Mouse (Mus musculus): ENCODE data around the gene Rfxap.

Gene Rfxap

DNA sequence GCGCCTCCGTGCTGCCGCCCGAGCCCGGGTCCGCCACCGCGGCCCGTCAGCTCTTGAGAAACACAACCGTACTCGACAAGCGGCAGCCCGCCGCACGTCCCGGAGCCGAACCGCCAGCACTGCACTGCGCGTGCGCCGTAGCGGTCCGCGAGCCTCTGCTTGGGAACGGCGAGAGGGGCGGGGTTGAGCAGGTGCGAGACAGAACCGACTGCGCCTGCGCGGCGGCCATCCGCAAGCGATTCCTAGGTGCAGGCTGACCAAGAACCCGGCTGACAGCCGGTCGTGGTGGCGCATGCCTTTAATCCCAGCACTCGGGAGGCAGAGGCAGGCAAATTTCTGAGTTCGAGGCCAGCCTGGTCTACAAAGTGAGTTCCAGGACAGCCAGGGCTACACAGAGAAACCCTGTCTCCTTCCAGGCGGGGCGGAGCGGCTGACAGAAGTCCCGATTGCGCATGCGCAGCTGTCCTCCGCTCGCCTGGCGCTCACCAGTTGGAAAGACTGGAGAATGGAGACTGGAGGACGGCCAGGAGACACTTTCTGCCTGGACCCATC lies at the start of gene Rfxap:
Gene Rfxap, minus strand, starts transcription at position 126 of the 552 bp plus-strand sequence.
- DNase-seq = peak; percentile 98 to 99

DNA sequence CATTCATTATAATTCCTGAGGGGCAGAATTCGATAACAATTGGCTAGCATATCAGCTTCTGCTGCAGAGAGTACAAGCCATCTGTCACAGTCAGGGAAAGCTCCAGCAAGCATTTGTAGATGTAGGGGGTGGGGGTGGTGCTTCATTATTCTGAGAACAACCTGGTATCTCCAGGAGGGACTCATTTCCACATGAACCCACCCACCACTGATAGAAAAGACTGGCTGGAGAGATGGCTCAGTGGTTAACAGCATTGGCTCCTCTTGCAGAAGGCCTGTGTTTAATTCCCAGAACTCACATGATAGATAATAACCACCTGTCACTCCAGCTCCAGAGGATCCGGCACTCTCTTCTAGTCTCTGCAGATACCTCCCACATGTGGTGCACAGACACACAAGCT lies 27.8 kb upstream of the Rfxap start:
- DNase-seq = no peak

DNA sequence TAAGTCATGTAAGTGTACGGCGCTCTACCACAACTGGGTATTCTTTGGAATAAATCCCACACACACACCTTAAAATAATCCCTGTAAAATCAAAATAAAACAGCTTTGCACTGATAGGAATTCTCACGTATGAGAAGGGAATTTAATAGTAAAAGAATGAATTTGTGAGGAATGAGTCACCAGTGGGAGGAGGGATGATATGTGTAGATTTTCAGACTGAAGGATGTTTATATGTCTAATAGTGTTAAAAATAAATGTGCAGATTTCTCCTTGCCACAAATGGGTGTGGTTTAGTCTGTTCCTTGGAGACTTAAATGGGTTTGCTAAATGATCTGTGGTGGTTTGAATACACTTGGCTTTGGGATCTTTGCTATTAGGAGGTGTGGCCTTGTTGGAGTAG lies 24.9 kb upstream of the Rfxap start:
- DNase-seq = no peak

DNA sequence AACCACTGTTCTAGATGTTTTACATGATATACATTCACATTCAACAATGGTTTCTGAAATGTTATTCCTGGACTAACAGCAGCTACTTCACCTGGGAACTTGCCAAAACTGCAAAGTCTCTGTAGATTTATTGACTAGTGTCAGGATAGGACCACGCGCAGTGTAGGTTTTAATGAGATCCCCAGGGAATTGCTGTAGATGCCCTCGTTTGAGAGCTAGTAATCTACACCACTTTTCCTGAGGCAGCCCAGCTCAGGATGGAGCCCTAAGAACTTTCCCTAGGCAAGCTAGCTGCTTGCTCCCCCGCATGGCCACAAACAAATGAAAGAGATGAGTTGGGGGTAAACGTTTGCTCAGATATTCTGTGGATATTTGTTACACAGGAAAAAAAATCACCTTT lies 14.9 kb upstream of the Rfxap start:
- no peak for DNase-seq

DNA sequence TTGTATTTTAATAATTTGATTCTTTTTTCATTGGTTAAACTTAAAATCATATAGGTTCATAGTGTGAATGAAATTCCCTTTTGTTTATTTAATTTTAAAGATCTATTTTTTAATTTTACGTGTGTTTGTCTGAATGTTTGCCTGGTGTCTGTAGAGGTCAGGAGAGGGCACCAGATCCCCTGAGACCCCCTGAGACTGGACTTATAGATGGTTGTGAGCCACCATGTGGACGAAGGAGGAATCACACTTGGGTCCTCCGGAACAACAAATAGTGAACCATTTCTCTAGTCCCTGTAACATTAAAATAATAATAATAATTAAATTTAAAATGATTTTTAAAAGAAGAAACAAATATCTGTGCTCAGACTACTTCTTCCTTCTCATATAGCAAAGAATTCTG lies 7.7 kb upstream of the Rfxap start:
- DNase-seq = peak; percentile 73 to 80

DNA sequence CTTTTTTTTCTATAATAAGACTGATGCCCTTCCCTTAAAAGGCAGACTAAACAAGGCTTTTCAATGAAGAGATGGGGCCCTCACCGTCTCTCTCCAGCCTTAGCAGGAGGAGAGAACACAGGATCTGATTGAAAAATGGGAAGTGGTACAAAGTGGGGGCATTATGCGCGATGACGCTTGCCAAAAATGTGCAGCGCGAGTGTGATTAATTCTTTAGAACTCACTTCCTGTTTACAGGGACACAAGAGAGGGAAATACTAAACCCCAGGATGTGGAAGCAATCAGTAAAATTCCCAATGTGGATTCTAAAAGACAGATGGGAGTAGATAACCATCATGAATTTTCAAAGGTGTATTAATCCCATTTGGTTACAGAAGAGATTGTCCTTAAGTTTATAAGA lies 7.0 kb upstream of the Rfxap start:
- DNase-seq = no peak

DNA sequence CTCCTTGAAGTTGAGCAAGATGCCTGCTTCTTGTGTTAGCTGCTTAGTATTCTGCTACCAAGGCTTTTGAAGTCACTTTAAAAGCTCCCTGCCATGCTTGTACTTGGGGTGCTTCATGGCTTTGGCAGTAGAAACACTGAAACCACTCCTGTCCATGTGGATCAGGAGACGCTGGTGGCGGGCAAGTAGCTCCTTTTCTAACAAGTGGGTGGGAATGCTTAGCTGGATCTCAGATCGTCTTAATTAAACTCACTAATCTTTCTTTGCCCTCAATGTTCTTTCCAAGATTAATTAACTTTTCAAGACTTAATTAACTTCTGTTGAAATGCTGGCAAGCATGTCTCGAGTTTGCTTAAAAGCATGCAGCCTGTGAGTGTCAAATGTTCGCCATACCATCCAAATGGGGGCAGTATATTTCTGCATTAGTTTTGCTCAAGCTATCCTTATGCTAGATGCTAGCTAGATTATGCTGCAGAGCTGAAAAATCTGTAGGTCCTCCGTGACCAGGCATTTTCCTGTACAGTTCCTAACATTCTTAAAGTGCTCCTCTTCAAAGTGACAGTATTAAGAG lies 5.9 kb upstream of the Rfxap start:
- DNase-seq = no peak

DNA sequence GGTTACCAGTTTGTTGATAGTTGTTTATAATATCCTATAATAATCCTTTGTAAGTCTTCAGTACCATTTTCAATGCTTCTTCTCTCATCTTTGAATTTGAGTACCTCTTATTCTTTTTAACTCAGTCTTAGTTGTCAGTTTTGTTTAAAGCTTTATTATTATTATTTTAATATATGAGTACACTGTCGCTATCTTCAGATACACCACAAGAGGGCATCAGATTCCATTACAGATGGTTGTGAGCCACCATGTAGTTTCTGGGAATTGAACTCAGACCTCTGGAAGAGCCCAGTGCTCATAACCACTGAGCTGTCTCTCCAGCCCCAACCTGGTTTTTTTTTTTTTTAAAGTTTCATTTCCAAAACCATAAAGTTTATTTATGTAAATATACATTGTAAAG lies 4.0 kb upstream of the Rfxap start:
- DNase-seq = no peak

DNA sequence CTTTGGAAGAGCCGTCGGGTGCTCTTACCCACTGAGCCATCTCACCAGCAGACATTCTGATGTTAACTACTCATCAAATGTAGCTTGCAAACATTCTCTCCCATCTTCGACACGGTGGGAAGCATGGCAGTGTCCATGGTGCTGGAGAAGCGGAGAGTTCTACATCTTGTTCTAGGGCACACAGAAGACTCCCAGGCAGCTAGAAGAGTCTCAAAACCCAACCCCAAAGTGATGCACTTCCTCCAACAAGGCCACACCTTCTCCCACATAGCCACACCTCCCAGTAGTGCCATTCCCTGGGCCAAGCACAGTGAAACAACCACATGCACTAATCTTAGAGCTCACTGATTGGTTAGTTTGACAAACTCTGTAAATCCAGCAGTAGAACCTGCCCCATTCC lies 1.5 kb upstream of the Rfxap start:
- no peak for DNase-seq

DNA sequence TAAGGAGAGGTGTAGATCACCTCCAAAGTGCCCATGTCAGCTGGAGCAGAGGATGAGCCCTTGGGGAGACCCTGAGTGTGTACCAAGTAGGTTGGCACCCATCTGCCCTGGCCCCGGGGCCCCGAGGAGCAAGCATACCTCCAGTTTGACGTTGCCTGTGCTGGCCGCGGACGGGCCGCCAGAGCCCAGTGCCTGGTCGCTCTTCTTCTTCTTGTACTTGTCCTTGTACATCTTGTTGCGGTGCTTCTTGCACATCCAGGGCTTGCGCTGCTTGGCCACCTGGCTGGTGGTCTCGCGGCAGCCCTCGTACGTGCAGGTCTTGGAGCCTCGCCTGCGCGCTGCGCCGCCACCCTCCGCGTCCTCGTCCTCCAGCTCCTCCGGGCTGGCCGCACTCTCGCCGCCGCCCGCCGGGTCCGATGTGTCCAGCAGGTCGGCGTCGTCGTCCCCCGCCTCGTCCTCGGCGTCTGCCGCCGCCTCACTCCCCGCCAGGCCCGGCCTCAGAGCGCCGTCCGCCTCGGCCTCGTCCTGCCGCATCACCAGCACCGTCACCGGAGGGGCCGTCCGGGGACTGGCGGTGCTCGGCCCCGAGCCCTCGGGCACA lies 430 bp downstream of the Rfxap start:
- no peak for DNase-seq

DNA sequence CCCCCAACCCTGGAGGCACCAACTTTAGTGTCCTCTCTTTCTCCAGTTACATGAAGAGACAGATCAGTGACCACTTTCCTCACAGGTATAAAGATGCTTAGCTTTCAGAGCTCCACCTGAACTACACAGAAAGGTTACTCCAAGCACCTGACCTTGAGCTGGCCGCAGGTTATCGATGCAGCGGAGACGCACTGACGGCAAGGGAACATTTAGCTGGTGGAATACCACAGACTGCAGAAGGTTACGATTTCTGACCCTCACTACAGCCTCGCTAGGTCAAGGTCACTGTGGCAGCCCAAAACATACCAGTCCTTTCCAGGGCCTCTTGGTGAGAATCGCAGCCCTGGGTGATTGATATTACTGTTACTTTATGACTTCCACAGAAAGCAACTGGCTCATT lies 3.9 kb downstream of the Rfxap start:
- DNase-seq = no peak

DNA sequence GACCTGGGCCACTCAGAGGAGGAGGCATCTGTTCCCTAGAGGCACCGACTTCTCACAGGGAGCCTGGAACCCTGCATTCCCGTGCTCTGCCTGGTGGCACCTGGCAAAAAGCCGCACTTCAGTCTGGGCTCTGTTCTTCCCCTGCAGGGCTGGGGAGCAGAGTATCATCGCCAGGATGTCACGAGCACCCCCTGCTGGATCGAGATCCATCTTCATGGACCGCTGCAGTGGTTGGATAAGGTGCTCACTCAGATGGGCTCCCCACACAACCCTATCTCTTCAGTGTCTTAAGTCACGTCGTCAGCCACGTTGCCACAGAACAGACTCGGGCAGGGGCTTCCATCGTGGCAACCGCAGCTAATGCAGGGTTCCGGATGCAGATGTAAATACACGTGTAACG lies 10.4 kb downstream of the Rfxap start:
- DNase-seq = peak; percentile 75 to 77

DNA sequence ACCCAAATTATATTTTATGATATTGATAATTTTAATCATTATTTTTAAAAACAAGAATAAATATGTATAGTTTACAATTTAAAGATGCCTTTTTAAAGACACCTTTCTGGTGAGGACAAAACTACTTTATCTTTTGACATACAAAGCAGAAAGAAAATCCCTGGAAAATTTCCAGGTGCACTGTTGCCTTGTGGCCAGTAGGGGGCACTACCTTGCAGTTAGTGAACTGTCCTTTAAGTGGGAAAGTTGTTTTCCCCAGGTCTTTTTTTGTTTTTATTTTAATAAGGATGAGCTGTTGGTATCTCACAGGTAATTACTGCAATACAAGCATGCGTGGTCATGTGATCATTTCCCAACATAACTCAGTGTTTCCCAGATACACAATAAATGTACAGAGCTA lies 11.8 kb downstream of the Rfxap start:
- DNase-seq = no peak

DNA sequence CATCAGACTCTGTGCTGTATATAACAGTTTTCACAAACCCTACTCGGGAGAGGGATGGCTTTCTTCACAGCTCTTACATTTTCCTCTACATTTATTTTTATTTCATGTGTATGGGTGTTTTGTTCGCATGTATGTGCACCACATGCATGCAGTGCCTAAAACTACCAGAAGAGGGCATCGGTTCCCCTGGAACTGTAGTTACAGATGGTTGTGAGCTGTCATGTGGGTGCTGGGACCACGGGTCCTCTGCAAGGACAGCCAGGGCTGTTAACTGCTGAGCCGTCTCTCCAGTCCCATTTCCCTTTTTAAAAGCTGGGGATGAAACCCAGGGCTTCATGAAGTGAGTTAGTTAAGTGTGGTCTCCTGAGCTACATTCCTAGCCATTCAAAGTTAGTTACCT lies 12.2 kb downstream of the Rfxap start:
- DNase-seq = no peak

DNA sequence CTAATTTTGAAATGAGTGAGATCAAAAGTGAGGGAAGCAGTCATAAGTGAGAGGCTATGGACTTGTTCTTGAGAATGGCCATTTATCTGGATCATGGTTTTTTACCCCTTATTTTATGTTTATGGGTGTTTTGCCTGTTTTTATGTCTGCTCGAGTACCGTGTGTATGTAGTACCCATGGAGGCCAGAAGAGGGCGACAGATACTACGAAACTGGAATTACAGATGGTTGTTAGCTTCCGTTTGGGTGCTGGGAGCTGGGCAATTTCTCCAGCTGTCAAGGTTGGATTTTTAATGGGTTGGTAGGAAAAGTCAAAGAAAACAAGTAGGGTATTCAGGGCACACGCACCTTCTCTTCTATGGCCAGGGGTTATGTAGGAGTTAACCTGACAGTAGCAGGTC lies 13.8 kb downstream of the Rfxap start:
- DNase-seq = no peak

DNA sequence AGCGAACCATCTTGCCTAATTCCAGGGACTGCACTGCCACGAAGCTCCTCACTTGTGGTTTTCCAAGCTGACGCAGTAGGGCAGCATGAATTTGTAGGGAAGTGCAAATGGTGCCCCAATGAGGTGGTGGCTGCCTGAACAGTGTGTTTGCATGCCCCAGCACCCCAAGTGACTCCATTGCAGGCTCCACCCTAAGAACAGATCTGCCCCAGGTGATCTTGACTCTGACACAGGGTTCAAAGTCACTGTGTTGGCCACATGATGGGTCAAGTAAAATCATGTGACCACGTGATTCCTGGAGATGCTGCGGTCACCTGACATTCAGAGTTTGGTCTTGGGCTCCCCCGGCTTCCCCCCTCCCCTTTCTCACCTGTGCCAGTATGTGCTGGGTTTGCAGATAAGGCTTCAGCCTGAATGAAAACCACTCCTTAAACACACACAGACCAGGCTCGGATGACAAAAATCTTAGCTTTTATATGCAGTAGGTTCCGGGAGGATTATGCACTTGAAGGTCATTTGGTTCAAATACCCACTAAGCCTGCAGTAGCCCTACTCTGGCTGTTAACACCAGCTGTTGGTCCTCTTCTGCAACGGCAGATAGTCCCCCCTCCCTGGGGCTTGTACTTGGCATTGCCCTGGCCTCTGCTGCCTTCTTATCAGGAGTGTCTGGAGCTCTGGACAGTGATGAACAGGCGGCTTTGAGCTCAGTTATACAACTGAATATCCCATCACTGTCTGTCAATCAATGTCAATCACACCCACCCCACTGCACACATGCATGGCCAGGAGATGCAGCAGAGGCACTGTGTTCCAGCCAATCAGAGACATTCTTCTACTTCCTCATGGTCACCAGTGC lies 15.5 kb downstream of the Rfxap start:
- no peak for DNase-seq

DNA sequence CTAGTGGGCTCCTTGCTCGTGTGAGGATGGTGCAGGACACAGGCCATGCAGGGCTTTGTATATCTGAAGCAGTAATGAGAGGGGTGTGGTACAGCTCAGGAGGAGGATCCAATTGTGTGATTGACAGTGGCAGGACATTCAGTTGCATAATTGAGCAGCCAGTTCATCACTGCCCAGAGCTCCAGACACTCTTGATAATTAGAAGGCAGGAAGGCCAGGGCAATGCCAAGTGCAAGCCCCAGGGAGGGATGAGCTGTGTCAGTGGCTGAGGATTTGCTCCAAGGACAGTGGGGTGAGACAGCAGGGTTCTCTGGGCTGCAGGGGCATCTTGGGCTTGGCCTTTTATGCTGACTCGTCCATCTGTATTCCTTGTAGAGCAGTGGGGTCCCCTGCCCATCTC lies 17.0 kb downstream of the Rfxap start:
- DNase-seq = no peak

DNA sequence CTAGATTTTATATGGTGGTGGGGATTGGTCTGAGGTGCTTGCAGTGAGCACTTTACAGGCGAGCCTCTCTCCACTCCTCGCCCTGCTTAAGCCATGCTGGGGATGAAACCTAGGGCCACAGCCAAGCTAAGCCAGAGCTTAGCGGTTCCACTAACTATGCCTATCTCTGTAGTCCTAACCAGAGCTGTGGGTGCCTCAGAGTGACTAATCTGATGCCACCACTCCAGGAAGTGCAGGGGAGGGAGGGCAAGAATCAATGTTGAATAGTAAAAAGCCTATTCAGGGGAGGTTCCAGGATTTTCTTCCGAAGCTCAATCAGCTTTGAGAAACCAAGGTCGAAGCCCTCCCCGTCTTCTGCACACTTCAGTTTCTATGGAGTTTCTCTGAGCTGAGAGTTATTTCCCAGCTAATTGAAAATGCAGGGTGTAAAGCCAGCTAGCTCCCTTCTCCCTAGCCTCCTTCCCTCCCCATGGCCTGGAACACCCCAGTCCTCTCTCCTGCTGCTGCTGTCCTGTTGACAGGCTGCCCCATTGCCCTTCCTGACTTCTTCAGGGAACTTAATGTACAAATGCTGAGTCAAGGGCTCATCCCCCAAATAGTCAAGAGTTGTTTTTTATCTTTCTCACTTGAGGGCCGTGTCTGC lies 31.5 kb downstream of the Rfxap start:
- no peak for DNase-seq

DNA sequence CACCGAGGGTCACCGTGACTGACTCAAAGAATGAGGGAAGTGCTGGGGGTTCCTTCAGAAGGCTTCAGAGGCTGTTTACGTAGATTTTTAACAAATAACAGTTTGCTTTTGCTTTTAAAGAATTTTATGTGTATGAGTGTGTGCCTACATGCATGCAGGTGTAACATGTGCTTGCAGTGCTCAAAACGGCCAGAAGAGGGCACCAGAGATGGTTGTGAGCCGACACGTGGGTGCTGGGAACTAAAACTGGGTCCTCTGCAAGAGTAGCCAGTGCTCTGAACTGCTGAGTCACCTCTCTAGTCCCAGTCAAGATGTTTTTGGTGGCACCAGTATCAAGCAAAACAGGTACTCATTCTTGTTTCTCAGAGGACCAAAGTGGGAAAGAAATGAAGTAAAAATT lies 34.0 kb downstream of the Rfxap start:
- DNase-seq = no peak

DNA sequence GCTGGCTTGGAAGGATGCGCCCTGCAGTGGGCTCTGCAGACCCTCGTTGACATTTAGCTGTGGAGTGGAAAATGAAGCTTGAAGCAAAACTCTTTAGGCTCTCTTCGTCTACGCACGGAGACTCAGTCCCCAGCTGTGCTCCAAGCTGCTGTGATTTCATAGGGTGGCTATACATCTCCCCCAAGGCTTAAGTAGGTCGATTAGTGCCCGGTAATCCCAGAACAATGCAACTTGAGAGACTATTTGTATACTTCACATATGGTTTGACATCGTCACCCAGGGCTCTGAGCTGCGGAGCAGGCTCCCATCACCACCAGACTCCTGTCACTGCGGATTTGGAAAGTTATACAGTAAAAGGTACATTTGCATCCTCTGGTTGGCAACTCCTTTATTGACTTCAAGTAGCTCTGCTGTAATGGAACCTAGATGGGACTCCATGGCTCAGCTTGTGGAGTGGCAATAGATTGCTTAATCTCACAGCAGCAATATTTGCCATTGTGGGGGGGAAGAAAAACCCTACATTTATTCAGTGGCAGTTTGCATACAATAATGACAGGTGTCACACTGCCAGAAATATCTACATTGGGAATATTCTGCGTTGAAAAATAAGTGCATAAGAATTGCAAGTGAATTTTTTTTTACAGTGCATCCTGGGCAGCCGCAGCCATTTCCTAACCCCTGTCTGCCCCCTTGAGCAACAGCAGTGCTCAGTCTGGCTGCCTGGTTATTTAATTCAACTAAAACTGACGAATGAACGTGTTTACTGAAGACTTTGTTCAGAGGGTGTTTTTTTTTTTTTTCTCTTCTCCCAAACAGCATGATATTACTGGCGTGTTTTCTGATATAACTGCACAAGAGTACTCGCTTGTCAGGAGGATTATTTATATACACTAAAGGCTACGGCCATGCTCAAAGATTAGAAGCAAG lies 38.0 kb downstream of the Rfxap start:
- DNase-seq = no peak

DNA sequence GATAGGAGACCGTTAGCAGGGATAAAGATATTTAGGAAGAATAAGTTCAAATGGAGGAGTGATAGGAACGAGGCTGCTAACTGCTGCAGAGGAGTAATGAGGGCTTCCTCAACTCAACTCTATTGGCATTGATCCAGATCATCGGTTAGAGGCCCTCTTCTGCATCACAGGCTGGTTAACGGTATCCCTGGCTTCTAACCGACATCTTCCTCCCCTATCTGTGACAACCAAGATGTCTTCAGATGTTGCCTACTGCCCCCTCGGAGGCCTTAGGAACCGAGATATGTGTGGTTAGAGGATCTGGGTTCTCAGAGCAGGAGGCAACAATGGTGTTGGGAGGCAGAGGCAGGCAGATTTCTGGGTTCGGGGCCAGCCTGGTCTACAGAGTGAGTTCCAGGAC lies 39.0 kb downstream of the Rfxap start:
- no peak for DNase-seq

DNA sequence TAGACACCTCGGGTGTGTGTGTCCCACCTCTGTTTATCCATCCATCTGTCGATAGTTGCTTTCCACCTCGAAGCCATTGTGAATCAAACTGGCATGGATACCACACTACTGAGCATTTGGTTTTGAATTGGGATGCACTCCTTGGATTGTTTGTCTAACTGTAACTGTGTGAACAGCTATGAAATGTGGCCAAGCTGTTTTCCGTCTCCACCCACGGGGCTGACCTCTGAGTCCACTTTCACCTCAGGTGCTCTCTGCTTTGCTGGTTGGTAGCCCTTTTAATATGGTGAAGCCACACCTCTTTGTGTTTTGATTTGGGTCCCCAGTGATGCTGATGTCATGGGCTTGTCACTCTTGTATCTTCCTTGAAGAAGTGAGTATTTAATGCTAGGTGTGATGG lies 40.8 kb downstream of the Rfxap start:
- no peak for DNase-seq

Data from kidney, postnatal 4 days (tissue).